Mouse (Mus musculus) hindbrain, embryonic 12.5 days (tissue): Measurements from ENCODE around the gene Tab2. TPM values are rescaled to one million over a fixed set of nuclear protein-coding genes. Genes with fewer than 3 reads are reported as not detected.

Experiments
- ATAC-seq: fragments of 200-750 bp; cut with Nextera tagmentation; 2 replicates; pipeline ENCODE4 v1.8.0; 2017; ENCODE audit warnings: moderate TSS enrichment; ENCODE audit not compliant: low FRiP score
- H3K27ac ChIP-seq: fragments of 300-500 bp; sonication (generic); 2 replicates; pipeline ENCODE4 v1.5.1; 2016; ENCODE audit warnings: mild to moderate bottlenecking
- H3K27me3 ChIP-seq: fragments of 300-500 bp; sonication (generic); 2 replicates; pipeline ENCODE4 v1.6.1; 2016; ENCODE audit warnings: mild to moderate bottlenecking
- H3K36me3 ChIP-seq: fragments of 300-500 bp; sonication (generic); 2 replicates; pipeline ENCODE4 v1.6.1; 2016; ENCODE audit warnings: mild to moderate bottlenecking
- H3K4me1 ChIP-seq: fragments of 300-500 bp; sonication (generic); 2 replicates; pipeline ENCODE4 v1.6.1; 2016
- H3K4me2 ChIP-seq: fragments of 300-500 bp; sonication (generic); replicated peaks from 2 replicates; pipeline ENCODE4 v1.6.1; 2016; ENCODE audit warnings: mild to moderate bottlenecking
- H3K4me3 ChIP-seq: fragments of 300-500 bp; sonication (generic); 2 replicates; pipeline ENCODE4 v1.5.1; 2016; ENCODE audit warnings: mild to moderate bottlenecking
- H3K9ac ChIP-seq: fragments of 300-500 bp; sonication (generic); 2 replicates; pipeline ENCODE4 v1.6.1; 2016; ENCODE audit warnings: mild to moderate bottlenecking, moderate library complexity
- H3K9me3 ChIP-seq: fragments of 300-500 bp; sonication (generic); replicated peaks from 2 replicates; pipeline ENCODE4 v1.6.1; 2016; ENCODE audit warnings: mild to moderate bottlenecking
- WGBS: fragments of 180-500 bp; shearing (Covaris S2); methylation state at CpG from one replicate; pipeline ENCODE4 v1.1.7; 2016; 5-methylcytosine and 5-hydroxymethylcytosine counted together
- polyA plus RNA-seq: library from polyadenylated mRNA; unstranded; fragments of >200 nt; fragmentation: Nextera tagmentation; extraction: Ambion mirVana; gene quantifications from 2 replicates; pipeline ENCODE4 v1.2.1, GENCODE M21; 2016

Gene Tab2
- 22.2 and 22.3 TPM in 2 replicates for polyA plus RNA-seq

- H3K9me3 ChIP-seq = no peaks in the 10 kb centered on the region
- H3K9ac ChIP-seq = peak within 1 kb of the TSS; percentile 100
- H3K27ac ChIP-seq = peak within 1 kb of the TSS; percentile 99
- no peaks in the 10 kb centered on the region for H3K36me3 ChIP-seq
- H3K27me3 ChIP-seq = no peaks in the 10 kb centered on the region
- under 1% methylated on average over 68 of the region's 97 CpGs for WGBS
- peaks cover 12% of the 10 kb centered on the region for H3K4me1 ChIP-seq
- peak within 1 kb of the TSS; percentile 99 for H3K4me3 ChIP-seq
- peak; percentile 96 for ATAC-seq
- H3K4me2 ChIP-seq = peak within 1 kb of the TSS; percentile 77
Measured at GRCm38 (mm10) chr10:7956228-7957001, at the start of gene Tab2. Gene Tab2 (minus strand): TSS chr10:7956230.

GRCm38 (mm10) chr10:7992258-7992919 is 36.4 kb upstream of the Tab2 start:
- 77% methylated on average over 10 of the region's 10 CpGs for WGBS
- Histone ChIP-seq H3K4me3 (no peak overlapping the region), H3K9me3 (no peaks in the 10 kb centered on the region), H3K9ac (no peak overlapping the region), H3K27me3 (no peaks in the 10 kb centered on the region), H3K36me3 (no peaks in the 10 kb centered on the region), H3K4me2 (no peak overlapping the region), H3K4me1 (no peaks in the 10 kb centered on the region), H3K27ac (no peak overlapping the region)
- ATAC-seq = no peak

DNA sequence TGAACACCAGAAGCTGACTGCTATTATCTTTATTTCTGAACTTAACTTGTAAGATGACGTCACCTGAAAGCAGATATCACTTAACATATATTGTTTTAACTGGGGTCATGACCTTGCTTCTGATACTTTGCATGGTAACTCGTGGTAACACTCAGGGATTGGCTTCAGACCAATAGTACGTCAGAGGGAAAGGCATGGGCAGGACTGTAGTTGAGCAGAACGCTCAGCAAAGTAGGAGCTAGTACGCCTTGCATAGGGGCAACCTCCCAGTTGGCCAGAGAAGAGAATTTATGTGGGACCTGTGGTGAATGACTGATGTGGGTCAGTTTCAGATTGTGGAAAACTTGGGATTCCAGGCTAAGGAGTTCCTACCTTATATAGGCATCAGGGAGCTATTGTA is 35.6 kb upstream of the Tab2 start:
- H3K36me3 ChIP-seq = no peaks in the 10 kb centered on the region
- H3K27ac ChIP-seq = no peak overlapping the region
- no peak for ATAC-seq
- H3K9me3 ChIP-seq = no peaks in the 10 kb centered on the region
- no peaks in the 10 kb centered on the region for H3K4me1 ChIP-seq
- no peak overlapping the region for H3K9ac ChIP-seq
- H3K4me3 ChIP-seq = no peak overlapping the region
- H3K27me3 ChIP-seq = no peaks in the 10 kb centered on the region
- H3K4me2 ChIP-seq = no peak overlapping the region
- WGBS = 77% methylated on average over 5 of the region's 5 CpGs

GRCm38 (mm10) chr10:7987521-7987920 is 31.5 kb upstream of the Tab2 start:
- ATAC-seq = no peak
- H3K9ac ChIP-seq = no peak overlapping the region
- no peak overlapping the region for H3K27ac ChIP-seq
- H3K9me3 ChIP-seq = no peaks in the 10 kb centered on the region
- WGBS = 87% methylated on average over 8 of the region's 8 CpGs
- H3K36me3 ChIP-seq = no peaks in the 10 kb centered on the region
- H3K4me1 ChIP-seq = no peaks in the 10 kb centered on the region
- H3K4me3 ChIP-seq = no peak overlapping the region
- H3K27me3 ChIP-seq = no peaks in the 10 kb centered on the region
- H3K4me2 ChIP-seq = no peak overlapping the region

GRCm38 (mm10) chr10:7976462-7976861 is 20.4 kb upstream of the Tab2 start:
- H3K9ac ChIP-seq = no peak overlapping the region
- no peak for ATAC-seq
- H3K27me3 ChIP-seq = no peaks in the 10 kb centered on the region
- no peak overlapping the region for H3K4me3 ChIP-seq
- H3K4me1 ChIP-seq = no peaks in the 10 kb centered on the region
- H3K36me3 ChIP-seq = no peaks in the 10 kb centered on the region
- H3K27ac ChIP-seq = no peak overlapping the region
- no peaks in the 10 kb centered on the region for H3K9me3 ChIP-seq
- whole genome bisulfite sequencing = 97% methylated on average over 9 of the region's 9 CpGs
- H3K4me2 ChIP-seq = no peak overlapping the region

GRCm38 (mm10) chr10:7968747-7969280 is 12.8 kb upstream of the Tab2 start:
- H3K4me2 ChIP-seq = no peak overlapping the region
- 97% methylated on average over 2 of the region's 2 CpGs for WGBS
- H3K9me3 ChIP-seq = peaks cover 3% of the 10 kb centered on the region; the same call in 1 of the 2 replicates
- H3K27me3 ChIP-seq = no peaks in the 10 kb centered on the region
- no peak overlapping the region for H3K4me3 ChIP-seq
- H3K9ac ChIP-seq = no peak overlapping the region
- no peak for ATAC-seq
- H3K36me3 ChIP-seq = no peaks in the 10 kb centered on the region
- H3K27ac ChIP-seq = no peak overlapping the region
- H3K4me1 ChIP-seq = no peaks in the 10 kb centered on the region

GRCm38 (mm10) chr10:7967096-7967495 is 11.1 kb upstream of the Tab2 start:
- peaks cover 3% of the 10 kb centered on the region; the same call in 1 of the 2 replicates for H3K9me3 ChIP-seq
- H3K4me3 ChIP-seq = no peak overlapping the region
- ATAC-seq = no peak
- 81% methylated on average over 3 of the region's 3 CpGs for WGBS
- H3K4me1 ChIP-seq = no peaks in the 10 kb centered on the region
- no peaks in the 10 kb centered on the region for H3K36me3 ChIP-seq
- no peak overlapping the region for H3K9ac ChIP-seq
- no peak overlapping the region for H3K27ac ChIP-seq
- H3K27me3 ChIP-seq = no peaks in the 10 kb centered on the region
- no peak overlapping the region for H3K4me2 ChIP-seq

DNA sequence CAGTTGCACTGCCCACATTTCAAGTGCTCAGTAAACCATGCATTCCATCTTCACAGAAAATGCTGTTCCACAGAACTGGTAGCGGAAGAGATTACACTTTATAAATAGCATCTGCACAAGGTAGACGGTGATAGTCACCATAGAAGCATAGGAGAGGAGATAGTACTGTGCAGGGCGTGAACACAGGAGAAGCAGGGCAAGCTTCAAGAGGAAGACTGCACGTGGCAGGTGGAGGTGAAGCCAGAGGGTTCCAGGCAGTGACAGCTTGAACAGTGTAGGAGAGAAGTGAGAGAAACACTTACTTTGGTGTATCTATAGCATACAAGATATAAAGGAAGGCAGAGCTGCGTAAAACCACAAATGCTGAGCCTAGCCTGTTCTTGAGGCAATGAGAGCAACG is 3.0 kb upstream of the Tab2 start:
- WGBS = 84% methylated on average over 6 of the region's 6 CpGs
- no peak overlapping the region for H3K9ac ChIP-seq
- no peak overlapping the region for H3K4me2 ChIP-seq
- no peaks in the 10 kb centered on the region for H3K9me3 ChIP-seq
- H3K4me3 ChIP-seq = no peak overlapping the region
- no peaks in the 10 kb centered on the region for H3K36me3 ChIP-seq
- H3K27ac ChIP-seq = no peak overlapping the region
- no peaks in the 10 kb centered on the region for H3K27me3 ChIP-seq
- H3K4me1 ChIP-seq = peaks cover under 1% of the 10 kb centered on the region
- ATAC-seq = no peak

DNA sequence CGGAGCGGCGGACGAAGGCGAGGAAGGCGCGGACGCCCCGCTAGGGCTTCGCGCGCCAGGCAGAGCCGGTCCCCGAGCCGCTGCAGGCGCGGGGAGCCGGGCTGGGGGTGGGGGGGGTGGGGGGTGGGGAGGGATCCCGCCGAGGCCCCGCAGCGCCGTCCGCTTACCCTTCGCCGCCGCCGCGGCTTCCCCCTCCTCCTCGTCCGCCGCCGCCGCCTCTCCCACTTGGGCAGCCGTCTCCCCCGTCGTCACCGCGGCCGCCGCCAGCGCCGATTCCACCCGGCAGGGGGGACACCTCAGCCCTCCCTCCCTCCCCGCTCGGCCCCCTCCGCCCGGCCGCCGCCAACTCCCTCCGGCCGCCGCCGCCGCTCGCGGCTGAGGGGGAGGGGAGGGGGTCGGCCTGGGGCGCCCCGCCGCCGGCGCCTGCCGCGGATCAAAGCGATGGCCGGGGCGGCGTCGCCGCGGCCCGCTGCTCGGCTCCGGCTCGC is 352 bp downstream of the Tab2 start:
- peak overlapping the region; percentile 100 for H3K9ac ChIP-seq
- WGBS = 0% methylated on average over 16 of the region's 76 CpGs
- H3K27me3 ChIP-seq = no peaks in the 10 kb centered on the region
- H3K9me3 ChIP-seq = no peaks in the 10 kb centered on the region
- peak overlapping the region; percentile 99 for H3K27ac ChIP-seq
- no peaks in the 10 kb centered on the region for H3K36me3 ChIP-seq
- H3K4me1 ChIP-seq = peaks cover 12% of the 10 kb centered on the region
- ATAC-seq = peak; percentile 73
- peak overlapping the region; percentile 99 for H3K4me3 ChIP-seq
- H3K4me2 ChIP-seq = peak overlapping the region; percentile 77

DNA sequence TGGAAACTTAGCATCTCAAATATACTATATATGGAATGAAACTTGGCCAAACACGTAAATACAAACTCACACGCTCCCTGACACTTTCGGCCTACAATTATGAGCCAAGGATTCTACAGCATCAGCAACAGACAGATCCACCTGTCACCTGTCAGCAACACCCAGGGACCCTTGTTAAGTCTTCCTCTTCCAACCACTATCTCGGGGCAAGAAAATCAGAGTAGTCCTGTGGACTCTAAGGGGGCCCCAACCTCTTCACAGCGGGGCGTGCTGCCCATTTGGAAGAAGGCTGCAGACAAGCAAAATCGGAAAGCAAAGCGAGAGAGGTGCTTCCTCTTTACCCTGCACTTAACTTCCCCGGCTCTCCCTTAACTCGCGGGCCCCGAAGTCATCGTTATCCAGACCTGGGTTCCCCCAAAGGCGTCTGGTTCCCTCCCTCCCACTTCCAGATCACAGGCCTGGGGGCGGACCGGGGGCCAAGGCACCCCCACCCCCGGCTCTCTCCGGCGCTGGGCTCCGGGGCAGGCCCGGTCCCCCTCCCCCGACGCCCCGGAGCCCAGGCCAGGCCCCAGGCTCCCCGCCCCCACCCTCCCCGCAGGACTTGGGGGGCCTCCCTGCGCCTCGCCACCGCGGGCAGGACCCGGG is 919 bp downstream of the Tab2 start:
- H3K4me1 ChIP-seq = peaks cover 12% of the 10 kb centered on the region
- peak overlapping the region; percentile 99 for H3K4me3 ChIP-seq
- peak overlapping the region; percentile 100 for H3K9ac ChIP-seq
- under 1% methylated on average over 28 of the region's 31 CpGs for WGBS
- H3K27ac ChIP-seq = peak overlapping the region; percentile 99
- ATAC-seq = peak; percentile 0; the same call in 1 of the 2 replicates
- no peaks in the 10 kb centered on the region for H3K27me3 ChIP-seq
- no peaks in the 10 kb centered on the region for H3K9me3 ChIP-seq
- no peaks in the 10 kb centered on the region for H3K36me3 ChIP-seq
- peak overlapping the region; percentile 77 for H3K4me2 ChIP-seq

GRCm38 (mm10) chr10:7954627-7954988 is 1.4 kb downstream of the Tab2 start:
- ATAC-seq = no peak
- H3K27me3 ChIP-seq = no peaks in the 10 kb centered on the region
- no peaks in the 10 kb centered on the region for H3K9me3 ChIP-seq
- H3K27ac ChIP-seq = peak overlapping the region; percentile 99; the same call in 1 of the 2 replicates
- H3K4me2 ChIP-seq = peak overlapping the region; percentile 77
- H3K4me1 ChIP-seq = peaks cover 12% of the 10 kb centered on the region
- 2% methylated on average over 5 of the region's 5 CpGs for WGBS
- H3K4me3 ChIP-seq = peak overlapping the region; percentile 99
- H3K9ac ChIP-seq = peak overlapping the region; percentile 100
- H3K36me3 ChIP-seq = no peaks in the 10 kb centered on the region

- H3K27me3 ChIP-seq = no peaks in the 10 kb centered on the region
- no peaks in the 10 kb centered on the region for H3K4me1 ChIP-seq
- H3K4me2 ChIP-seq = no peak overlapping the region
- H3K9me3 ChIP-seq = no peaks in the 10 kb centered on the region
- H3K27ac ChIP-seq = no peak overlapping the region
- H3K4me3 ChIP-seq = no peak overlapping the region
- 35% methylated on average over 3 of the region's 3 CpGs for WGBS
- H3K36me3 ChIP-seq = peaks cover 5% of the 10 kb centered on the region; the same call in 1 of the 2 replicates
- no peak for ATAC-seq
- H3K9ac ChIP-seq = no peak overlapping the region
Measured at GRCm38 (mm10) chr10:7943006-7943405, 13.0 kb downstream of the Tab2 start.
